Mouse (Mus musculus): Measurements from ENCODE around the gene Slc25a14. TPM values are rescaled to one million over a fixed set of nuclear protein-coding genes. Genes with fewer than 3 reads are reported as not detected.

Gene Slc25a14
- total RNA-seq (2015; ENCODE audit: low replicate concordance) = 1.4 and 21.8 TPM in 2 replicates
- total RNA-seq (2017; ENCODE audit: low replicate concordance) = 8.8 TPM in 1 of 2 replicates, not detected in the other

GRCm38 (mm10) chrX:48623379-48624053 is at the start of gene Slc25a14:
Slc25a14 (plus strand) TSS chrX:48623413.
- ATAC-seq (replicated peaks; ENCODE audit: low FRiP score, poor library complexity, severe bottlenecking) = peak; percentile 99

- no peak for ATAC-seq (replicated peaks; ENCODE audit: low FRiP score, poor library complexity, severe bottlenecking)
These were observed 39.9 kb upstream of the Slc25a14 start for GRCm38 (mm10) chrX:48583332-48583731.

DNA sequence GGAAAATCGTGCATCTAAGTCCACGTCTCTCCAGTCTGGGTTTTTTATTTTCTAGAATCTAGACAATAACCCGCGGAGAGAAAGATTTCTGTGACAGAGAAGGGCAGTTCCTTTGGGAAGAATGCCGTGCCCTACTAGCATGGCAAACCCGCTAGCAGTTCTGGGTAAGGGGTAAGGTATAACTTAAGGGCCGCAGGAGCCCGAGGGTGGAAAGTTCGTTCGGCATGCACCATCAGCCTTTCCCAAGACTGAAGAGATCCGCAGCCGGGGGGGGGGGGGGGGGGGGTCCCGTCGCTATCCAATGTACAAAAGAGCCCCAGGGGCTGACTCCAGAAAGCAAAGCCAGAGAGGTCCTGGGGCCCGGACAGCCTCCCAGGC is 29.5 kb upstream of the Slc25a14 start:
- ATAC-seq (replicated peaks; ENCODE audit: low FRiP score, poor library complexity, severe bottlenecking) = no peak

- ATAC-seq (replicated peaks; ENCODE audit: low FRiP score, poor library complexity, severe bottlenecking) = peak; percentile 98
These were observed 29.0 kb upstream of the Slc25a14 start, which contains the start of gene Zfp280c for GRCm38 (mm10) chrX:48594099-48594760. Zfp280c (minus strand) TSS chrX:48594504.

DNA sequence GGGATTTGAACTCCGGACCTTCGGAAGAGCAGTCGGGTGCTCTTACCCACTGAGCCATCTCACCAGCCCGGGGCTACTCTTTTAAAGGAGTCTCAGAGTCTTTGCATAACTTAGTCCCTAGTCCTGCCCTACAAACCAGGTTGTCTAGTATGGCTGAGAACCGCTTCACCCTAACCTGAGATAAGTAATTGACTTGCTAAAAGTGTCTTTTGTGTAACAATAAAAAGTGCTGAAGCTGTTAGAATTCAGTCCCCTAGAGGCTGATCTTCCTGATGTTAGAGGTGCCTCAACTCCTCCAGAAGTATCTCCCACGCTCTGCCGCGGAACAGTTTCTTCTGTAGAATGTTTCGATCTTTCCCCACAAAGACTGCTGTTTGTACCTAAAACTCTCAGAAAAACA is 27.2 kb upstream of the Slc25a14 start:
- ATAC-seq (replicated peaks; ENCODE audit: low FRiP score, poor library complexity, severe bottlenecking) = no peak

DNA sequence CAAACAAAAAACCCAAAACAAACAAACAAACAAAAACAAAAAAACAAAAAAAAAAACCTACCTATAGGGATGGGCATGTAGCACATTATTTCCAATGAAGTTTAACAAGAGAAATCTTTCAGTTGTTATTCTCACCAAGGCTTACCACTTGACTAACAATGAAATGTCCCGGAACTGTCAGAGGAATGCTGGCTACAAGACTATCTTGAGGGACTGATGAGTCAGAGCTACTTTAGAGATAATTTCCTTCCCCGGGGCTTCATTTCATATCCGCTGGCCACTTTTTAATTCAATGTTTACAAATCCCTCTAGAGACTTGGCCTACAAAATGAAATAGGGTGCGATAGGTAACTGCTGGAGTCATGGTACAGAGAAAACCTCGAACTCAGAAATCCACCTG is 26.3 kb upstream of the Slc25a14 start:
- no peak for ATAC-seq (replicated peaks; ENCODE audit: low FRiP score, poor library complexity, severe bottlenecking)

- no peak for ATAC-seq (replicated peaks; ENCODE audit: low FRiP score, poor library complexity, severe bottlenecking)
These were observed 18.3 kb upstream of the Slc25a14 start for GRCm38 (mm10) chrX:48604872-48605271.

DNA sequence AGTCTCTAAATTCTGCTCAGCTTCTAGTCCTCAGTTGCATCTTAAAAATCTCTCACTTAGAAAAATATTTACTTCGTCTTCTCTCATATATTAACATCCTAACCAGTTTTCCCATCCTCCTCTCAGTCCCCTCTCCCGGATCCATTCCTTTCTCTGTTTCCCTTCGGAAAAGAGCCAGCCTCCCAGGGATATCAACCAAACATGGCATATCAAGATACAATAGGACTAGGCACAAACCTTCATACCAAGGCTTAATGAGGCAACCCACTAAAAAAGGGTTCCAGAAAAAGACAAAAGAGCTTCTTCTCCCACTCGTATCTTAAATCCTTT is 199 bp upstream of the Slc25a14 start:
- no peak for ATAC-seq (replicated peaks; ENCODE audit: low FRiP score, poor library complexity, severe bottlenecking)

DNA sequence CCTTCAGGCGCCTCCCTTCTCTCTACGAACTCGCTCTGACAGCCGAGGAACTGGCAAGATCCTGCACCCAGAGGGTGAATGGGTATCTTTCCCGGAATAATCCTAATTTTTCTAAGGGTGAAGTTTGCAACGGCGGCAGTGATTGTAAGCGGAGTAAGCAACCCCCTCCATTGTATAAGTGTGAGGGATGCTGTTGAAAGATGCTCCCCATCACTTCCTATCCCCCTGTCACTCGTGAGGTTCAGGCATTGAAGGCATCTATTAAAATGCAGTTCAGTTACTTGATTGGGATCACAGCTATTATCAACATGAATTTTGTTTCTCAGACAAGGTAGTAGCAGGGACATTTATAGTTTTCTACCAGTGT is 824 bp downstream of the Slc25a14 start:
- no peak for ATAC-seq (replicated peaks; ENCODE audit: low FRiP score, poor library complexity, severe bottlenecking)

DNA sequence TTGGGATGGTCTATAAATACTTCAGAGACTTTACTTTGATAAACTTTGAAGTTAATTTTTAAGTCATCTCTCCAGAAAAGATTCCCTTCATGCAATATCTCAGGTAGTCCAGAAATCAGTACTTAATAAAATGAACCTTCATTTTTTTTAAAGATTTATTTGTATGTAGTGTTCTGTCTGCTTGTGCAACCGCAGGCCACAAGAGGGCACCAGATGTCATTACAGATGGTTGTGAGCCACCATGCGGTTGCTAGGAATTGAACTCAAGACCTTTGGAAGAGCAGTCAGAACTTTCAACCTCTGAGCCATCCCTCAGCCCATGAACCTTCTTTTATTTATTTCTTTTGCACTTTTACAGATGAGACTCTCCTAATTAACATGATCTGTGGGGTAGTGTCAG is 13.8 kb downstream of the Slc25a14 start:
- no peak for ATAC-seq (replicated peaks; ENCODE audit: low FRiP score, poor library complexity, severe bottlenecking)

- no peak for ATAC-seq (replicated peaks; ENCODE audit: low FRiP score, poor library complexity, severe bottlenecking)
These were observed 20.9 kb downstream of the Slc25a14 start for GRCm38 (mm10) chrX:48644122-48644521.

- ATAC-seq (replicated peaks; ENCODE audit: low FRiP score, poor library complexity, severe bottlenecking) = no peak
These were observed 43.6 kb downstream of the Slc25a14 start for GRCm38 (mm10) chrX:48666807-48667206.

GRCm38 (mm10) chrX:48669588-48669987 is 46.4 kb downstream of the Slc25a14 start:
- ATAC-seq (replicated peaks; ENCODE audit: low FRiP score, poor library complexity, severe bottlenecking) = no peak

DNA sequence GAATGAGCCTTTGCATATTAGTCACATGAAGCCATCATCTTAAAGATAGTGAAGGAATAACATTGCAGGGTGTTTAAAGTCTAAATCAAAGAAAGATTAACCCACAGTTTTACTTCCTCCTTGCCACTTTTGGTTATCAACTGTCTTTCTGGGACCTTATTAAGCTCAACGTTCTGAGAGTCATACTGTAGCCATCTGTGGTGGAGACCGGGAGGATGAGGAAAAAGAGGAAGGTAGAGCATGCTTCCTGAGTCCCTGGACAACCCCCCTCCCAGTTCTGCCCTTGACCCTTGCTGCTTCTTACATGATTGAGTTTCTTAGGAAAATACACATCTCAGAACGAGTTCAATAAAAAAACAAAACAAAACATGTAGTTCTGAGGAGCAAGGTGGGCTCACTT is 48.5 kb downstream of the Slc25a14 start:
- no peak for ATAC-seq (replicated peaks; ENCODE audit: low FRiP score, poor library complexity, severe bottlenecking)

DNA sequence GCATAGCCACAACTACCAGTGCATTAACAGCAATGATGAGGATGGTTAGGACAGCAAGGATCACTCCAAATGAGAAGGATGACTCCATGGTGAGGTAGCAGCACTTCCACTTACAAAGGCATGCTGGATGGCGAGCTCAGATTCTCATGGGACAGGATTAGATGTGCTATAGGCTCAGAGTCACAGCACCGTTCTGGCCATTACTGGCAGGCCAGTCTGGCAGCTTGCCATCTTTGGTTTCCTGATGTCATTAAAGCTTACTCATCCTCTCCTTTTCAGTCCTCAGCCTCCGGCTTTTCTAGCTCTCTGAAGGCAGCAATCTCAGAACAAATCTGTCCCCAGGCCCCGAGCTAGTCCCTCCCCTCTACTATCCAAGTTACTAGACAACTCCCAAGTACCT is 51.0 kb downstream of the Slc25a14 start, which contains the start of gene Gpr119:
TSS of gene Gpr119 (minus strand) at position 308 of the 400 bp plus-strand sequence.
- no peak for ATAC-seq (replicated peaks; ENCODE audit: low FRiP score, poor library complexity, severe bottlenecking)

DNA sequence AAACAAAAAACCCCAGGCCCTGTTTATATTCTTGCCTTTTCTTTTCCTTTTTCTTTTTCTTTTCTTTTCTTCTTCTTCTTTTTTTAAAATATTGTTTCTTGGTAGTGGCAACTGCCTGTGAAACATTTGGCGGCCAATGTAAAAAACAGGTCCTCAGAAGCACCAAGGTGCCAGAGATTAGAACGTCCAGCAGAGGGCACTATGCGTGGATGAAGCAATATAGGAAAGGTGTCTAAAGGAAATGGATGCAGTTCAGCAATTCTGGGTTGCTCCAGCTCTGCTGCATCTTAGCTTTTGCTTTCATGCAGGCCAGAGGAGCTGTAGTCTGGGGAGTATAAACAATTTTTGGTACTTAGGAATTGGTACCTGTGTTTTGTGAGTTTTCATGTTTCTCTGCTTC is 60.2 kb downstream of the Slc25a14 start:
- ATAC-seq (replicated peaks; ENCODE audit: low FRiP score, poor library complexity, severe bottlenecking) = no peak

DNA sequence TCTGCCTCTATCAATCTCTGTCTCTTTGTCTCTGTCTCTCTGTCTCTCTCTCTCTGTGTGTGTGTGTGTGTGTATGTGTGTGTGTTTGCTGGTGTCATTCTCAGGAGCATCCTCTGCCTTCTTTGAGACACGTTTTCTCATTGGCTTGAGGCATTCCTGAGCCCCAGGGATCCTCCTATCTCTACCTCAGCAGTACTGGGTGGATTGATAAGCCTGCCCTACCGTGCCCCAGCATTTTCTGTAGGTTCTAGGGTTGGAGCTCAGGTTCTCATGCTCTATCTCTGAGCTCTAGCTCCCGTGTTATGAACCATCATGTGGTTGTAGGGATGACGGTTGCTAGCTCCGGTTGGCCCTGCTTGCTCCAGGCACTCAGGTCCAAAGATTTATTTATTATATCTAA is 60.6 kb downstream of the Slc25a14 start:
- ATAC-seq (replicated peaks; ENCODE audit: low FRiP score, poor library complexity, severe bottlenecking) = no peak

- peak; percentile 44 for ATAC-seq (replicated peaks; ENCODE audit: low FRiP score, poor library complexity, severe bottlenecking)
These were observed 71.2 kb downstream of the Slc25a14 start for GRCm38 (mm10) chrX:48694460-48694859.

DNA sequence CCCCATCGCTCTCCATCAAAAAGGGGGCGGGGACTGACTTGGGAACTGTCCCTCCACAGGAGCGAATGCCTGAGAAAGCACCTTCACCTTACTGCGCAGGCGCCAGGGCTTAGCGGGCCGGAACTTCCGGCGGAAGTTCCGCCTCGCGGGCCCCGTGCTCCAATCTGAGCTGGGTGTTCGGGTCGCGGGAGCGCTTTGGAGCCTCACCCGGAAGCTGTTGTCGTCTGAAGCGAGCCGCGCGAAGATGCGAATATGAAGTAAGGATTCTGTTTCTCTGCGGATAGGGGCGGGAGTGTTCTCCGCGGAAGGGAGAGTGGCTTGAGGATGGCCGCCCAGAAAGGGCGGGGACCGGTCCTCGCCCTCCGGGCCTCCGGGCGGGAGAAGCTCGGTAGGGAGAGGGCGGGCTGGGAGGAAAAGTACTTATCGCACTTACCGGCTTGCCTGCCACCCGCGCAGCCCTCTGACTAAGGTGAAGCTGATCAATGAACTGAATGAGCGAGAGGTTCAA is 71.7 kb downstream of the Slc25a14 start, which contains the start of gene Rbmx2:
TSS of gene Rbmx2 (plus strand) at position 141 of the 508 bp plus-strand sequence.
- peak; percentile 98 for ATAC-seq (replicated peaks; ENCODE audit: low FRiP score, poor library complexity, severe bottlenecking)

DNA sequence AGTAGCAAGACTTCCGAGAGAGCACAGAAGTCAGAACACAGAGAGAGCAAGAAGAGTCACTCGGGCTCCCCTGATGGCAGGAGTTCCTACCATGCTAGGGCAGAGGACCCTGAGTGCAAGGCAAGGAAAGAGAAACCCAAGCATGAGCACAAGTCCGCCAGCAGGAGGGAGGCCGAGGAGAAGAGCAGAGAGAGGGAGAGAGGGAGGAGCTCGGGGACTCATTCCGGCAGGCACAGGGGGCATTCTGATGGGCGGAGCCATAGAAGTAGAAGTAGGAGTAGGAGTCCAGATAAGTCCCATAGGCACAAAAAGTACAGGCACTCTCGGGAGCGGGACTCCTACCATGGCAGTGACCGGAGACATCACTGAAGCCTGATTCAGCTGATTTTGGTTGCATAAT is 86.5 kb downstream of the Slc25a14 start:
- ATAC-seq (replicated peaks; ENCODE audit: low FRiP score, poor library complexity, severe bottlenecking) = no peak
